Mouse (Mus musculus): ENCODE measurements at regions not wholly inside any gene's neighbourhood (a gene's known extent, or its start where the extent isn't known, plus 50 kb on each side); places are given as distances from the start of the nearest gene placed in this dataset.
"Not testable (repeated sequence)": the region's sequence is repeated elsewhere in the genome, so short reads cannot be mapped to it uniquely, and the experiment has no call there.

GRCm38 (mm10) chr3:78594718-78595236 lies 691.5 kb downstream of the Rapgef2 start:
- Histone ChIP-seq H3K27ac (ENCODE audit: insufficient read depth, low read length) (no peak overlapping the region), H3K4me1 (ENCODE audit: control insufficient read depth, insufficient read depth, low read length) (no peaks in the 10 kb centered on the region), H3K4me3 (ENCODE audit: insufficient read depth, low read length) (no peak overlapping the region)
- TF ChIP-seq POLR2A (IDR thresholded peaks at IDR 0.05; ENCODE audit: extremely low read depth, insufficient read depth, low read length) (no peak), CTCF (IDR thresholded peaks at IDR 0.05; ENCODE audit: extremely low read depth, insufficient read depth, low read length) (no peak)

- Histone ChIP-seq H3K4me1 (ENCODE audit: control insufficient read depth, insufficient read depth, low read length) (no peaks in the 10 kb centered on the region), H3K4me3 (ENCODE audit: insufficient read depth, low read length) (no peak overlapping the region), H3K27ac (ENCODE audit: insufficient read depth, low read length) (no peak overlapping the region)
- TF ChIP-seq CTCF (IDR thresholded peaks at IDR 0.05; ENCODE audit: extremely low read depth, insufficient read depth, low read length) (no peak), POLR2A (IDR thresholded peaks at IDR 0.05; ENCODE audit: extremely low read depth, insufficient read depth, low read length) (no peak)
Observed at GRCm38 (mm10) chr3:78594305-78594704, 692.0 kb downstream of the Rapgef2 start.

- H3K4me3 ChIP-seq (ENCODE audit: insufficient read depth, low read length) = no peak overlapping the region
- H3K27ac ChIP-seq (ENCODE audit: insufficient read depth, low read length) = no peak overlapping the region
Observed at GRCm38 (mm10) chr3:78586639-78587038, 699.7 kb downstream of the Rapgef2 start.

GRCm38 (mm10) chr3:78581868-78582267 lies 704.4 kb downstream of the Rapgef2 start:
- H3K4me3 ChIP-seq (ENCODE audit: insufficient read depth, low read length) = no peak overlapping the region
- H3K4me1 ChIP-seq (ENCODE audit: control insufficient read depth, insufficient read depth, low read length) = no peaks in the 10 kb centered on the region
- no peak overlapping the region for H3K27ac ChIP-seq (ENCODE audit: insufficient read depth, low read length)
- no peak for TF ChIP-seq POLR2A (IDR thresholded peaks at IDR 0.05; ENCODE audit: extremely low read depth, insufficient read depth, low read length)
- TF ChIP-seq CTCF (IDR thresholded peaks at IDR 0.05; ENCODE audit: extremely low read depth, insufficient read depth, low read length) = peak; percentile 37; the same call in 1 of the 2 replicates

More at GRCm38 (mm10) chr3:78586639-78587038, 699.7 kb downstream of the Rapgef2 start:
- TF ChIP-seq CTCF (IDR thresholded peaks at IDR 0.05; ENCODE audit: extremely low read depth, insufficient read depth, low read length) (no peak), POLR2A (IDR thresholded peaks at IDR 0.05; ENCODE audit: extremely low read depth, insufficient read depth, low read length) (no peak)
- H3K4me1 ChIP-seq (ENCODE audit: control insufficient read depth, insufficient read depth, low read length) = no peaks in the 10 kb centered on the region

GRCm38 (mm10) chr3:78581100-78581499 lies 705.2 kb downstream of the Rapgef2 start:
- no peak for TF ChIP-seq POLR2A (IDR thresholded peaks at IDR 0.05; ENCODE audit: extremely low read depth, insufficient read depth, low read length)
- no peak for TF ChIP-seq CTCF (IDR thresholded peaks at IDR 0.05; ENCODE audit: extremely low read depth, insufficient read depth, low read length)
- H3K27ac ChIP-seq (ENCODE audit: insufficient read depth, low read length) = no peak overlapping the region
- no peak overlapping the region for H3K4me3 ChIP-seq (ENCODE audit: insufficient read depth, low read length)
- no peaks in the 10 kb centered on the region for H3K4me1 ChIP-seq (ENCODE audit: control insufficient read depth, insufficient read depth, low read length)

GRCm38 (mm10) chr3:78575667-78576464 lies 710.5 kb downstream of the Rapgef2 start:
- H3K27ac ChIP-seq (ENCODE audit: insufficient read depth, low read length) = no peak overlapping the region
- no peaks in the 10 kb centered on the region for H3K4me1 ChIP-seq (ENCODE audit: control insufficient read depth, insufficient read depth, low read length)
- TF ChIP-seq POLR2A (IDR thresholded peaks at IDR 0.05; ENCODE audit: extremely low read depth, insufficient read depth, low read length) (no peak), CTCF (IDR thresholded peaks at IDR 0.05; ENCODE audit: extremely low read depth, insufficient read depth, low read length) (no peak)
- no peak overlapping the region for H3K4me3 ChIP-seq (ENCODE audit: insufficient read depth, low read length)

GRCm38 (mm10) chr3:78574807-78575206 lies 711.5 kb downstream of the Rapgef2 start:
- Histone ChIP-seq H3K4me3 (ENCODE audit: insufficient read depth, low read length) (no peak overlapping the region), H3K4me1 (ENCODE audit: control insufficient read depth, insufficient read depth, low read length) (no peaks in the 10 kb centered on the region), H3K27ac (ENCODE audit: insufficient read depth, low read length) (no peak overlapping the region)
- no peak for TF ChIP-seq POLR2A (IDR thresholded peaks at IDR 0.05; ENCODE audit: extremely low read depth, insufficient read depth, low read length)
- no peak for TF ChIP-seq CTCF (IDR thresholded peaks at IDR 0.05; ENCODE audit: extremely low read depth, insufficient read depth, low read length)

GRCm38 (mm10) chr3:78573299-78573698 lies 713.0 kb downstream of the Rapgef2 start:
- no peak overlapping the region for H3K4me3 ChIP-seq (ENCODE audit: insufficient read depth, low read length)
- TF ChIP-seq CTCF (IDR thresholded peaks at IDR 0.05; ENCODE audit: extremely low read depth, insufficient read depth, low read length) = no peak
- TF ChIP-seq POLR2A (IDR thresholded peaks at IDR 0.05; ENCODE audit: extremely low read depth, insufficient read depth, low read length) = no peak
- no peaks in the 10 kb centered on the region for H3K4me1 ChIP-seq (ENCODE audit: control insufficient read depth, insufficient read depth, low read length)
- H3K27ac ChIP-seq (ENCODE audit: insufficient read depth, low read length) = no peak overlapping the region

GRCm38 (mm10) chr3:78564926-78565325 lies 721.4 kb downstream of the Rapgef2 start:
- not testable (repeated sequence) for H3K27ac ChIP-seq (ENCODE audit: insufficient read depth, low read length); H3K4me3 ChIP-seq (ENCODE audit: insufficient read depth, low read length); H3K4me1 ChIP-seq (ENCODE audit: control insufficient read depth, insufficient read depth, low read length)
